Mouse (Mus musculus): Measurements from ENCODE around the gene Vapa.

DNA sequence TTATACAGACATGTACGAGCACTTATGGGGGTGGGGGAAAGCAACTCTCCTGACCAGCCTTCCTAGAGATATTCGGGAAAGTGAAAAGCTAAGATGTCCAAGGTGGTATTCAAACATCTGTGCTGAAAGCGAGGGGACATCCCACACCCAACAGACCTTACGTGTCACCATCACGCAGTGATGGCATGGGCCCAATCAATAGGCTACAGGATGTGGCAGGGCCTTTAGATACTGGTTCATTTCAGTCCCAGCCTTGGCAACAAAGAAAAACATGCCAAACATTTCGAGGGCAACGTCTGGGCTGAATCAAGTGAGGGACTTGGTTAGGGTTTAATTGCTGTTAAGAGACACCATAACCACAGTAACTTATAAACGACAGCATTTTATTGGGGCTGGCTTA lies 38.5 kb downstream of the Vapa start:
- no peak for TF ChIP-seq CTCF (IDR thresholded peaks at IDR 0.05; ENCODE audit: borderline replicate concordance, control insufficient read depth, extremely low read depth, insufficient read depth, low read length, poor library complexity)
- TF ChIP-seq POLR2A (IDR thresholded peaks at IDR 0.05; ENCODE audit: control insufficient read depth, extremely low read depth, insufficient read depth, low read length, poor library complexity): no peak

Measured in thymus, adult 2 months (tissue).